Mouse (Mus musculus) neural tube, embryonic 15.5 days (tissue): Measurements from ENCODE around the gene Ric1. TPM values are rescaled to one million over a fixed set of nuclear protein-coding genes. Genes with fewer than 3 reads are reported as not detected.

Experiments
- ATAC-seq: fragments of 200-750 bp; cut with Nextera tagmentation; 2 replicates; pipeline ENCODE4 v1.8.0; 2017; ENCODE audit warnings: mild to moderate bottlenecking, moderate TSS enrichment, moderate library complexity; ENCODE audit not compliant: low FRiP score
- H3K27ac ChIP-seq: fragments of 300-500 bp; sonication (generic); replicated peaks from 2 replicates; pipeline ENCODE4 v1.5.1; 2015; ENCODE audit warnings: mild to moderate bottlenecking, inconsistent platforms
- H3K27me3 ChIP-seq: fragments of 300-500 bp; sonication (generic); replicated peaks from 2 replicates; pipeline ENCODE4 v1.6.1; 2015; ENCODE audit warnings: inconsistent platforms
- H3K36me3 ChIP-seq: fragments of 300-500 bp; sonication (generic); 2 replicates; pipeline ENCODE4 v1.6.1; 2015; ENCODE audit warnings: inconsistent platforms
- H3K4me1 ChIP-seq: fragments of 300-500 bp; sonication (generic); 2 replicates; pipeline ENCODE4 v1.6.1; 2015; ENCODE audit warnings: inconsistent platforms
- H3K4me2 ChIP-seq: fragments of 300-500 bp; sonication (generic); 2 replicates; pipeline ENCODE4 v1.6.1; 2015; ENCODE audit warnings: inconsistent platforms, mild to moderate bottlenecking, moderate library complexity
- H3K4me3 ChIP-seq: fragments of 300-500 bp; sonication (generic); replicated peaks from 2 replicates; pipeline ENCODE4 v1.5.1; 2015; ENCODE audit warnings: mild to moderate bottlenecking, inconsistent platforms
- H3K9ac ChIP-seq: fragments of 300-500 bp; sonication (generic); replicated peaks from 2 replicates; pipeline ENCODE4 v1.6.1; 2015; ENCODE audit warnings: mild to moderate bottlenecking, inconsistent platforms
- H3K9me3 ChIP-seq: fragments of 300-500 bp; sonication (generic); replicated peaks from 2 replicates; pipeline ENCODE4 v1.6.1; 2016; ENCODE audit warnings: inconsistent platforms
- WGBS: fragments of 180-500 bp; shearing (Covaris S2); methylation state at CpG from one replicate; pipeline ENCODE4 v1.1.7; 2015; ENCODE audit warnings: mixed read lengths; 5-methylcytosine and 5-hydroxymethylcytosine counted together
- polyA plus RNA-seq: library from polyadenylated mRNA; unstranded; fragments of >200 nt; fragmentation: Nextera tagmentation; extraction: Ambion mirVana; gene quantifications from 2 replicates; pipeline ENCODE4 v1.2.1, GENCODE M21; 2015

The Ric1 gene
- polyA plus RNA-seq, 1 experiment from 2014 or later: 14.6 TPM

GRCm38 (mm10) chr19:29500333-29500732 lies 21.7 kb upstream of the Ric1 start:
- H3K4me3 ChIP-seq: no peak overlapping the region
- no peak for ATAC-seq
- H3K9ac ChIP-seq: no peak overlapping the region
- WGBS: 88% methylated on average over 1 of the region's 1 CpGs
- no peak overlapping the region for H3K4me2 ChIP-seq
- H3K9me3 ChIP-seq: no peaks in the 10 kb centered on the region
- no peaks in the 10 kb centered on the region for H3K27me3 ChIP-seq
- H3K4me1 ChIP-seq: 0 out of 2 replicates have a peak, but pooled peaks cover 2% of the 10 kb centered on the region
- no peak overlapping the region for H3K27ac ChIP-seq
- H3K36me3 ChIP-seq: no peaks in the 10 kb centered on the region

GRCm38 (mm10) chr19:29501106-29501505 lies 21.0 kb upstream of the Ric1 start:
- H3K9ac ChIP-seq: no peak overlapping the region
- ATAC-seq: no peak

GRCm38 (mm10) chr19:29501507-29501906 lies 20.6 kb upstream of the Ric1 start:
- Histone ChIP-seq H3K27me3 (no peaks in the 10 kb centered on the region), H3K27ac (no peak overlapping the region), H3K9me3 (no peaks in the 10 kb centered on the region), H3K4me2 (peak overlapping the region; percentile 46; the same call in 1 of the 2 replicates), H3K9ac (no peak overlapping the region), H3K4me3 (no peak overlapping the region), H3K4me1 (0 out of 2 replicates have a peak, but pooled peaks cover 2% of the 10 kb centered on the region), H3K36me3 (no peaks in the 10 kb centered on the region)
- ATAC-seq: peak; percentile 72; the same call in 1 of the 2 replicates
- 16% methylated on average over 6 of the region's 6 CpGs for WGBS

More at GRCm38 (mm10) chr19:29501106-29501505, 21.0 kb upstream of the Ric1 start:
- H3K4me3 ChIP-seq: no peak overlapping the region
- no peaks in the 10 kb centered on the region for H3K36me3 ChIP-seq
- no peaks in the 10 kb centered on the region for H3K27me3 ChIP-seq
- 0 out of 2 replicates have a peak, but pooled peaks cover 2% of the 10 kb centered on the region for H3K4me1 ChIP-seq
- H3K4me2 ChIP-seq: peak overlapping the region; percentile 46
- WGBS: 48% methylated on average over 11 of the region's 11 CpGs
- H3K27ac ChIP-seq: no peak overlapping the region
- no peaks in the 10 kb centered on the region for H3K9me3 ChIP-seq

DNA sequence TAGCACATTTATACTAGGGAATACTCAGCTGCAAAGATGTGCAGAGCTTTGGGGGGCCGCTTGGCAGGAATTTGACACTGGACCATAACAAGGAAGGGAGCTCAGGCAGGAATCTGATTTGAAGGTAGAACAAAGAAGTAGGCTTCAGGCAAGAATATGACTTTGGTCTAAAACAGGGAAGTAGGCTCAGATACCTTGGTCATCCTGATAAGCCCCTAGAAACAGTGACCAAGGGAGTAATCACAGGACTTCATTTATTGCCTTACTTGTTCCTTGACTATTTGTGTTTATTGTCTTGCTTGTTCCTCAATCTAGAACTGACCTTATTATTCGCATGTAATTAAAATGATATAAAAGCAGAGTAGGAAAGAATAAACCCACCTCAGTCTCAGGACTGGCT lies 18.0 kb upstream of the Ric1 start:
- Histone ChIP-seq H3K4me3 (no peak overlapping the region), H3K27ac (no peak overlapping the region), H3K4me2 (no peak overlapping the region), H3K9me3 (no peaks in the 10 kb centered on the region), H3K9ac (no peak overlapping the region), H3K36me3 (no peaks in the 10 kb centered on the region), H3K27me3 (no peaks in the 10 kb centered on the region), H3K4me1 (0 out of 2 replicates have a peak, but pooled peaks cover 2% of the 10 kb centered on the region)
- no peak for ATAC-seq
- WGBS: 92% methylated on average over 2 of the region's 2 CpGs

- H3K9me3 ChIP-seq: no peaks in the 10 kb centered on the region
These were observed 16.5 kb upstream of the Ric1 start for GRCm38 (mm10) chr19:29505617-29506016.

GRCm38 (mm10) chr19:29508208-29508607 lies 13.9 kb upstream of the Ric1 start:
- Histone ChIP-seq H3K9me3 (no peaks in the 10 kb centered on the region), H3K4me3 (no peak overlapping the region), H3K4me2 (no peak overlapping the region), H3K27ac (no peak overlapping the region), H3K9ac (no peak overlapping the region), H3K27me3 (no peaks in the 10 kb centered on the region), H3K4me1 (no peaks in the 10 kb centered on the region), H3K36me3 (no peaks in the 10 kb centered on the region)
- no peak for ATAC-seq
- WGBS: 67% methylated on average over 7 of the region's 7 CpGs

More at GRCm38 (mm10) chr19:29505617-29506016, 16.5 kb upstream of the Ric1 start:
- no peaks in the 10 kb centered on the region for H3K36me3 ChIP-seq
- 83% methylated on average over 7 of the region's 7 CpGs for WGBS
- H3K4me2 ChIP-seq: no peak overlapping the region
- no peak for ATAC-seq
- H3K4me1 ChIP-seq: 0 out of 2 replicates have a peak, but pooled peaks cover 2% of the 10 kb centered on the region
- H3K27me3 ChIP-seq: no peaks in the 10 kb centered on the region
- no peak overlapping the region for H3K4me3 ChIP-seq
- no peak overlapping the region for H3K9ac ChIP-seq
- no peak overlapping the region for H3K27ac ChIP-seq

GRCm38 (mm10) chr19:29509857-29510256 lies 12.2 kb upstream of the Ric1 start:
- Histone ChIP-seq H3K9ac (no peak overlapping the region), H3K4me3 (no peak overlapping the region), H3K4me2 (no peak overlapping the region), H3K36me3 (no peaks in the 10 kb centered on the region), H3K27me3 (no peaks in the 10 kb centered on the region), H3K4me1 (no peaks in the 10 kb centered on the region), H3K27ac (no peak overlapping the region), H3K9me3 (no peaks in the 10 kb centered on the region)
- WGBS: 91% methylated on average over 7 of the region's 7 CpGs
- no peak for ATAC-seq

DNA sequence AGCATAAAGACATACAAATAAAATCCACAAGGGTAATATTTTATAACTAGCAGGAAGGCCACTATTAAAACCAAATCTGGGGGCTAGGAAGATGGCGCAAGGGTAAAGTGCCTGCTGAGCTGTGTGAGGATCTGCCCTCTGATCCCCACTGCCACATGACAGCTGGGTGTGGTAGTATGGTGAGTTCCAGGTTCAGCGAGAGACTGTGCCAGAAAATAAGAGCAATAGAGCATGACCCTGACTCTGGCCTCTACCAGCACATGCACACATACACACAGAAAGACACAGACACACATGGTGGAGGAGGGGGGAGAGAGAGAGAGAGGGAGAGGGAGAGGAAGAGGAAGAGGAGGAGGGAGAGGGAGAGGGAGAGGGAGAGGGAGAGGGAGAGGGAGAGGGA lies 10.3 kb upstream of the Ric1 start:
- Histone ChIP-seq H3K4me1 (no peaks in the 10 kb centered on the region), H3K9me3 (no peaks in the 10 kb centered on the region), H3K4me3 (no peak overlapping the region), H3K36me3 (no peaks in the 10 kb centered on the region), H3K27ac (no peak overlapping the region), H3K9ac (no peak overlapping the region), H3K27me3 (no peaks in the 10 kb centered on the region), H3K4me2 (no peak overlapping the region)
- no peak for ATAC-seq
- 81% methylated on average over 2 of the region's 2 CpGs for WGBS

DNA sequence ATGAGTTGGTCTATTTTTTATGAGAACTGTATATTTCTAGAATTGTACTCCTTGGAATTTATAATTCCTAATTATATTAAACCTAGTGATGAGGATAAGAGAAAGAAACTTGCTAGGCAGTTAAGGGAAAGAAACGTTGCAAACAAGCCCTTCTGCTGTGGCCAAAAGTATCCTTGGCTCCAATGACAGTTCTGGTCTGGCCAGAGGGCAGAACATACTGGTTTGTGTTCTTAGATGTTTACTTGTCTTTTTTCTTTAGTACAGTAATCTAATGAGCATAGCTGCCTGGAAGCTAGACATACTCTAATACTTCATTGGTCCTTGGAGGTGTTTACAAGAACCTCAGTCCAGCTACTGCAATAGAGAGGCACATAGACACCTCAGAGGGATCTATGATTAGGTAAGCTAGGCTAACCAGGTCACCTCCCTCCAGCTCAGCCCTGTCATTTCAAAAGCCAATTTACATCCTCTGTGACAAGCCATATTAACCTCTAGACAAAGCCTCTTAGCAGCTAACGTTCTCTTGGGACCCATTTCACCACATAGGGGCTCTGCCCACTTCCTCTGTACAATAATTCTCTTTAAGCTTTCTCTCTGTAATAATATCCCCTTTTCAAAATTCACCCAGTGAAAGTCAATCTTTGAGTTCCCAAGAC lies 8.8 kb upstream of the Ric1 start:
- ATAC-seq: no peak
- Histone ChIP-seq H3K36me3 (no peaks in the 10 kb centered on the region), H3K4me3 (no peak overlapping the region), H3K27me3 (no peaks in the 10 kb centered on the region), H3K4me2 (no peak overlapping the region), H3K4me1 (no peaks in the 10 kb centered on the region), H3K27ac (no peak overlapping the region), H3K9ac (no peak overlapping the region), H3K9me3 (no peaks in the 10 kb centered on the region)
- WGBS: 52% methylated on average over 2 of the region's 2 CpGs

GRCm38 (mm10) chr19:29514130-29514529 lies 8.0 kb upstream of the Ric1 start:
- Histone ChIP-seq H3K4me2 (no peak overlapping the region), H3K9ac (no peak overlapping the region), H3K27ac (no peak overlapping the region), H3K36me3 (no peaks in the 10 kb centered on the region), H3K9me3 (no peaks in the 10 kb centered on the region), H3K4me1 (no peaks in the 10 kb centered on the region), H3K4me3 (no peak overlapping the region), H3K27me3 (no peaks in the 10 kb centered on the region)
- ATAC-seq: no peak
- WGBS: 93% methylated on average over 3 of the region's 3 CpGs

- Histone ChIP-seq H3K27ac (no peak overlapping the region), H3K4me3 (no peak overlapping the region), H3K27me3 (no peaks in the 10 kb centered on the region), H3K9ac (no peak overlapping the region), H3K4me2 (no peak overlapping the region), H3K36me3 (no peaks in the 10 kb centered on the region), H3K4me1 (no peaks in the 10 kb centered on the region), H3K9me3 (no peaks in the 10 kb centered on the region)
- no peak for ATAC-seq
- WGBS: 97% methylated on average over 3 of the region's 3 CpGs
These were observed 6.7 kb upstream of the Ric1 start for GRCm38 (mm10) chr19:29515386-29515785.

GRCm38 (mm10) chr19:29515991-29516390 lies 6.1 kb upstream of the Ric1 start:
- WGBS: 79% methylated on average over 10 of the region's 10 CpGs
- H3K4me3 ChIP-seq: no peak overlapping the region
- no peak overlapping the region for H3K9ac ChIP-seq
- H3K27ac ChIP-seq: no peak overlapping the region
- H3K36me3 ChIP-seq: no peaks in the 10 kb centered on the region
- no peak for ATAC-seq
- H3K9me3 ChIP-seq: no peaks in the 10 kb centered on the region
- H3K4me1 ChIP-seq: no peaks in the 10 kb centered on the region
- H3K27me3 ChIP-seq: no peaks in the 10 kb centered on the region
- no peak overlapping the region for H3K4me2 ChIP-seq
